Mouse (Mus musculus) lung, postnatal 36 days (tissue): ENCODE measurements around the gene St5.

Source experiments
- DNase-seq: peaks from one replicate; pipeline ENCODE4 v3.0.0; 2022; ENCODE audit warnings: mixed read lengths

St5 gene

GRCm38 (mm10) chr7:109606994-109607610 lies 96.3 kb downstream of the St5 start:
- DNase-seq = no peak

- peak; percentile 75 for DNase-seq
Measured at GRCm38 (mm10) chr7:109602562-109602961, 100.8 kb downstream of the St5 start.

- no peak for DNase-seq
Measured at GRCm38 (mm10) chr7:109602022-109602421, 101.4 kb downstream of the St5 start.

GRCm38 (mm10) chr7:109600702-109601101 lies 102.7 kb downstream of the St5 start:
- peak; percentile 70 for DNase-seq

- no peak for DNase-seq
Measured at GRCm38 (mm10) chr7:109599998-109600397, 103.4 kb downstream of the St5 start.

- no peak for DNase-seq
Measured at GRCm38 (mm10) chr7:109594845-109595531, 108.4 kb downstream of the St5 start.

- no peak for DNase-seq
Measured at GRCm38 (mm10) chr7:109593992-109594391, 109.4 kb downstream of the St5 start.

- DNase-seq = peak; percentile 84
Measured at GRCm38 (mm10) chr7:109592184-109592583, 111.2 kb downstream of the St5 start.

- DNase-seq = no peak
Measured at GRCm38 (mm10) chr7:109590576-109590975, 112.8 kb downstream of the St5 start.

- DNase-seq = no peak
Measured at GRCm38 (mm10) chr7:109588990-109589389, 114.4 kb downstream of the St5 start.

- no peak for DNase-seq
Measured at GRCm38 (mm10) chr7:109588145-109588544, 115.3 kb downstream of the St5 start.

GRCm38 (mm10) chr7:109584467-109584866 lies 118.9 kb downstream of the St5 start:
- DNase-seq = no peak

GRCm38 (mm10) chr7:109580489-109580888 lies 122.9 kb downstream of the St5 start:
- peak; percentile 84 for DNase-seq

- no peak for DNase-seq
Measured at GRCm38 (mm10) chr7:109579585-109580307, 123.7 kb downstream of the St5 start.

- DNase-seq = no peak
Measured at GRCm38 (mm10) chr7:109578880-109579584, 124.4 kb downstream of the St5 start.

GRCm38 (mm10) chr7:109576321-109577314 lies 126.8 kb downstream of the St5 start:
- DNase-seq = peak; percentile 44

GRCm38 (mm10) chr7:109574166-109574565 lies 129.2 kb downstream of the St5 start:
- DNase-seq = no peak

- DNase-seq = no peak
Measured at GRCm38 (mm10) chr7:109568391-109568892, 135.0 kb downstream of the St5 start.

- DNase-seq = peak; percentile 42
Measured at GRCm38 (mm10) chr7:109566841-109567768, 136.3 kb downstream of the St5 start.

GRCm38 (mm10) chr7:109566327-109566726 lies 137.1 kb downstream of the St5 start:
- DNase-seq = no peak
